Mouse (Mus musculus) liver, embryonic 16.5 days (tissue): ENCODE results near the gene H2al1m. TPM values are rescaled to one million over a fixed set of nuclear protein-coding genes. Genes with fewer than 3 reads are reported as not detected.
"Not testable (repeated sequence)": the region's sequence is repeated elsewhere in the genome, so short reads cannot be mapped to it uniquely, and the experiment has no call there.

Experiments used
- ATAC-seq: fragments of 200-750 bp; cut with Nextera tagmentation; 2 replicates; pipeline ENCODE4 v1.8.0; 2017; ENCODE audit warnings: low read depth, mild to moderate bottlenecking, moderate number of reproducible peaks, moderate library complexity
- H3K27ac ChIP-seq: fragments of 300-500 bp; sonication (generic); 2 replicates; pipeline ENCODE4 v1.5.1; 2014; ENCODE audit warnings: mild to moderate bottlenecking, low read length
- H3K27me3 ChIP-seq: fragments of 300-500 bp; sonication (generic); 2 replicates; pipeline ENCODE4 v1.6.1; 2014; ENCODE audit warnings: low read depth, low read length, mixed read lengths; ENCODE audit not compliant: control insufficient read depth, insufficient read depth
- H3K36me3 ChIP-seq: fragments of 300-500 bp; sonication (generic); 2 replicates; pipeline ENCODE4 v1.6.1; 2014; ENCODE audit warnings: mild to moderate bottlenecking; ENCODE audit not compliant: control insufficient read depth, insufficient read depth
- H3K4me1 ChIP-seq: fragments of 300-500 bp; sonication (generic); 2 replicates; pipeline ENCODE4 v1.6.1; 2014; ENCODE audit warnings: low read depth, low read length, mixed read lengths; ENCODE audit not compliant: control insufficient read depth
- H3K4me2 ChIP-seq: fragments of 300-500 bp; sonication (generic); 2 replicates; pipeline ENCODE4 v1.6.1; 2014; ENCODE audit warnings: low read depth, low read length, mixed read lengths
- H3K4me3 ChIP-seq: fragments of 300-500 bp; sonication (generic); 2 replicates; pipeline ENCODE4 v1.5.1; 2014; ENCODE audit warnings: low read depth, mild to moderate bottlenecking, low read length
- H3K9ac ChIP-seq: fragments of 300-500 bp; sonication (generic); 2 replicates; pipeline ENCODE4 v1.6.1; 2014; ENCODE audit warnings: low read depth, low read length
- H3K9me3 ChIP-seq: fragments of 300-500 bp; sonication (generic); replicated peaks from 2 replicates; pipeline ENCODE4 v1.6.1; 2016; ENCODE audit warnings: low read length; ENCODE audit not compliant: control insufficient read depth
- WGBS: fragments of 180-500 bp; shearing (Covaris S2); extraction: QIAGEN DNeasy Blood & Tissue Kit; methylation state at CpG from one replicate; pipeline ENCODE4 v1.1.7; 2014; ENCODE audit not compliant: insufficient replicate concordance; 5-methylcytosine and 5-hydroxymethylcytosine counted together
- polyA plus RNA-seq: library from polyadenylated mRNA; unstranded; fragments of >200 nt; fragmentation: Nextera tagmentation; extraction: Ambion mirVana; gene quantifications from 2 replicates; pipeline ENCODE4 v1.2.1, GENCODE M21; 2015

Gene H2al1m
- polyA plus RNA-seq: 2.2 and 2.3 TPM in 2 replicates

DNA sequence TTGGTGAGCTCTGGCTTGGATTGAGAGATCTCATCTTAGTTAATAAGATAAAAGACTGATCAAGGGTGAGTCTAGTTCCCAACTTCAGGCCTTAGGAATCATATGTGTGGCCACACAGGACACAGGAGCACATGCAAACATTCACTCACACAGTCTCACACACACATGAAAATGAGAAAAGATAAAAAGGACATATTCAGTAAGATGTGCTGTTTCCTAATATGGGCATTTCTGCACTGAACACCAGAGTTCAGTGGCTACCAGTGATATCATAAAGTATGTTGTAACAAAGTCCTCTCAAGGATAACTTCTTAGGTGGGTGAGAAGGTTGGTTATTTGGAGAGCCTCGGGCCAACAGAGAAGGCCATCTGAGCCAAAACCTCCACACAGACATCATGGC, at the start of gene H2al1m:
Gene H2al1m (plus strand): TSS at position 301 of the 400 bp plus-strand sequence.
- WGBS: no CpG with 5 or more reads among the region's 1 CpGs
- not testable (repeated sequence) for H3K4me3 ChIP-seq, ATAC-seq

DNA sequence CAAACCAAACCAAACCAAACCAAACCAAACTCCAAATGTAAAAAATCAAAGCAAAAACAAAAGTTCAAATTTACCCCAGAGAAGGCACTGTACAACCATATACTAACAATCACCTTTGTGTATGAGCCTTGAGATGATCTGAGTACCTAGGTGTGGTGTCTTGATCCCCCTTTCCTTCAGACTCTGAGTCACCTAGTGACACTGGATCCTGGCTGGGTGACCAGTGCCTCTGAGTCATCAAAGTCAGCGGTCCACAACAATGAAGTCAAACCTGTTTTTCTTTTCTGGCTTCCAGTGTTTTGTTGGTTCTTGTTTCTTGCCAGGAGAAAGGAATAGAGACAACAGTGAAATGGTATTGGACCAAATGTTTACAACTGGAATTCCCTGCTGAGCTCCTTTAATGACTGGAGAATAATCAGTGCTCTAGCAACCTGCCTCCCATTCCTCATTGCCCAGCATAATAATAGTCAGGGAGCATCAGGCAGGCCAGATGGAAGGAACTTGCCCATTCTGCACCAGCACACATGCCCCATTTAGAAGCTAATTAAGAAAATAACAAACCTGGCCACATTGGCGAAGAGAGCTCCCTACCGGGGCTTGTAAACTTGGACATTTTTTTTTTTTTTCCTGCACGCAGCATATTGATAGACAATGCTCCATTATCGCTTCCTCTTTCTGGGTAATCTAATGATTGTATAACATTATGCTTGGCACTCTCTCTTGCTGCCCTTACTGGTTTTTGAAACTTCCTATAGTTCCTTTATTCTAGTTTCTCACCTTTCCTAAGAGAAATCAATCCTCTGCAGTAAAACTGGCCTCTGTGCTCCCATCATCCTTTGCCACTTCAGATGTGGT, 42.6 kb upstream of the H2al1m start:
- Histone ChIP-seq H3K27me3 (no peaks in the 10 kb centered on the region), H3K4me2 (no peak overlapping the region), H3K9ac (no peak overlapping the region), H3K36me3 (no peaks in the 10 kb centered on the region), H3K4me1 (peaks cover 23% of the 10 kb centered on the region), H3K27ac (no peak overlapping the region), H3K4me3 (no peak overlapping the region), H3K9me3 (no peaks in the 10 kb centered on the region)
- 64% methylated on average over 5 of the region's 5 CpGs for WGBS
- ATAC-seq: no peak

More for the DNA sequence above, at the start of gene H2al1m:
- H3K27ac ChIP-seq, H3K36me3 ChIP-seq, H3K9ac ChIP-seq, H3K4me1 ChIP-seq, H3K4me2 ChIP-seq, H3K27me3 ChIP-seq, H3K9me3 ChIP-seq: not testable (repeated sequence)

DNA sequence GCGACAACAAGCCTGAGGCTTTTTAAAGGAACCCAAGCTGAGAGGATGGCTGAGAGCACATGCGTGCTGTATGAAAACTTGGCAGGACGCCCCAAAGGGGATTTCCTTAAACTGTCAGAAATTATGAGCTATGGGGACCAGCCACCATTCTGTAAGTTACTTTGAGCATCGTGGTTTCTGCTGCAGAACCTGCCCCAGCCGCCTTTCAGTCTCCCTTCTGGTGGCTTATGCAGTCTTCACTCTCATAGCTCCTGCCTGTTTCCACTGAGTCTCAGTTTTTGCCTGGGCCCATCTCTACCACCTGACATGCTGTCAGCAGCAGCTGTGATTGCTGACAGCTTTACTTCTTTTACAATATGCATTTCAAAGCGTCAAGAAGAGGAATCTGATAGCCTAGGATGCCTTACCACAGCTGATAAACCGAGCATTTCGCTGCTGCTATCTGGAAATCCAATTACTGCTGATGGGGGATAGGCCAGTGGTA, 40.1 kb upstream of the H2al1m start:
- Histone ChIP-seq H3K27me3 (no peaks in the 10 kb centered on the region), H3K4me3 (no peak overlapping the region), H3K36me3 (no peaks in the 10 kb centered on the region), H3K9me3 (no peaks in the 10 kb centered on the region), H3K9ac (peak overlapping the region; percentile 29; the same call in 1 of the 2 replicates), H3K4me1 (peaks cover 26% of the 10 kb centered on the region), H3K4me2 (no peak overlapping the region), H3K27ac (peak overlapping the region; percentile 47)
- no peak; the same call in 1 of the 2 replicates for ATAC-seq
- WGBS: 40% methylated on average over 8 of the region's 8 CpGs

DNA sequence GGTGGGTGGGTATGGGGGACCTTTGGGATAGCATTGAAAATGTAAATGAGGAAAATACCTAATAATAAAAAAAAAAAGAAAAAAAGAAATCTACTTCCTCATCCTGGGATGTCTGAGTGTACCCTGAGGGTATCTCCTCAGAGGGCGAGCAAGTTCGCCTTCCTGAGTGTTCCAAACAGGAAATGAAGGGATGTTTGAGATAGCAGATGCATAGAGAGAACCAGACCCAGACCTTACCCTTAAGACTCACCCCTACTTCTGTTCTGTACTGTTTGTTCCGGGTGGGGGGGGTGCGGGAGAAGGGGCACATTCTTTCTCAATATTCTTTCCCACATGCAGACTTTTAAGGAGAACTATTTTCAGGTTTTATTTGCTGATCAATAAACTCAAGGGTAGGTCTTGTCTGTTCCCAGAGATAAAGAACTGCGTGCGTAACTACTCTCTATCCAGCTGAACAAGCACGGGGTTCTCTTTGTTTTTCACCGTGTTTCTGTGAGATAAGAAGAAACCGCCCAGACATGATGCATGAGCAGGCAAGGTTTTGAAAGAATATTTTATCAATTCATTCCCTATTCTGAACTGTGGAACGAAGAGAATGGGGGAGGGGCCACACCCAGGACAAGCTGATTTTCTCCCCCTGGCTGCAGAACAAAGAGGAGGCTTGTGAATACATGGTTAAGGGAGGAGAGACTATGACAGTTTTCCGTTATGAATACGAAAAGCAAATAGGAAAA, 38.8 kb upstream of the H2al1m start:
- Histone ChIP-seq H3K27ac (peak overlapping the region; percentile 89), H3K27me3 (no peaks in the 10 kb centered on the region), H3K4me1 (peaks cover 26% of the 10 kb centered on the region), H3K4me3 (peak overlapping the region; percentile 29), H3K4me2 (peak overlapping the region; percentile 50), H3K9ac (peak overlapping the region; percentile 41; the same call in 1 of the 2 replicates), H3K36me3 (no peaks in the 10 kb centered on the region), H3K9me3 (no peaks in the 10 kb centered on the region)
- ATAC-seq: peak; percentile 97
- 20% methylated on average over 12 of the region's 12 CpGs for WGBS

DNA sequence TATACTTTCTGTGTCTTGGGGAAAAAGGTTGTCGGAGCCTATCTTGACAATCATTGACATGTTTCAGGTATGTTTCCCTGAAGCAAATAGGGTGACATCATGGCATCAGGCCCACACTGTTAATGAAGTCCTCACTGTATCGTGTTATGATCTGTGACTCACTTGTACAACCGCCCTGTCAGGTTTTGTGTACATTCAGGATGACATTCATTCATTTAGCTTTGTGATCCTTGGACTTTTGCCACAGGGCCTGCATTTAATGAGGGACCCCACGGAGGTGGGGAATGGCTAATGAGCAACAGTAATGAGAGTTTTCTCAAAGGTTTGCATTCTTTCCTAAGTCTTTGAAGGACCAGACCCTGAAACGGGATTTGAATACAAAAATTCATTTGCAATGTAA, 34.7 kb upstream of the H2al1m start:
- no peaks in the 10 kb centered on the region for H3K9me3 ChIP-seq
- H3K27me3 ChIP-seq: no peaks in the 10 kb centered on the region
- WGBS: 62% methylated on average over 5 of the region's 5 CpGs
- peaks cover 16% of the 10 kb centered on the region for H3K4me1 ChIP-seq
- no peak for ATAC-seq
- H3K4me3 ChIP-seq: no peak overlapping the region
- no peaks in the 10 kb centered on the region for H3K36me3 ChIP-seq
- no peak overlapping the region for H3K9ac ChIP-seq
- H3K27ac ChIP-seq: no peak overlapping the region
- H3K4me2 ChIP-seq: no peak overlapping the region

DNA sequence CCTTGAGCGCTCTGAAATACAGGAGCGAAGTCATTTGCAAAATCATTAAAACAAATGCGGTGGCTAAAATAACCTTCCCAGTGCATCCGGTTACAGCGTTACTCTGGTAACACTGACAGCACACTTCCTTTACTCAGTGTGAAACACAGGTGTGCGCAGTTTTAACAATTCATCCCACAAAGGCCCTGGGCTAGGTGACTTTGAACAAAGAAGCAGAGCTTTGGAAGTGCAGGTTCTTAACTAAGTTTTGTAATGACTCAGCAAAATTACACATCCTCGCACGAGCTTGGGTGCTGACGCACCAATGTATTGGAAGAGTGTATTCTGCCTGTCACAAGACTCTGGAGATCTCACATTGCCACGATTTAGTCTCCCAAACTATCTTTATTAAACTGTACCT, 29.6 kb upstream of the H2al1m start:
- Histone ChIP-seq H3K36me3 (no peaks in the 10 kb centered on the region), H3K4me1 (peaks cover 4% of the 10 kb centered on the region; the same call in 1 of the 2 replicates), H3K27ac (peak overlapping the region; percentile 2; the same call in 1 of the 2 replicates), H3K9me3 (no peaks in the 10 kb centered on the region), H3K4me3 (peak overlapping the region; percentile 12), H3K9ac (no peak overlapping the region), H3K4me2 (peak overlapping the region; percentile 36), H3K27me3 (no peaks in the 10 kb centered on the region)
- 61% methylated on average over 10 of the region's 10 CpGs for WGBS
- ATAC-seq: peak; percentile 63

DNA sequence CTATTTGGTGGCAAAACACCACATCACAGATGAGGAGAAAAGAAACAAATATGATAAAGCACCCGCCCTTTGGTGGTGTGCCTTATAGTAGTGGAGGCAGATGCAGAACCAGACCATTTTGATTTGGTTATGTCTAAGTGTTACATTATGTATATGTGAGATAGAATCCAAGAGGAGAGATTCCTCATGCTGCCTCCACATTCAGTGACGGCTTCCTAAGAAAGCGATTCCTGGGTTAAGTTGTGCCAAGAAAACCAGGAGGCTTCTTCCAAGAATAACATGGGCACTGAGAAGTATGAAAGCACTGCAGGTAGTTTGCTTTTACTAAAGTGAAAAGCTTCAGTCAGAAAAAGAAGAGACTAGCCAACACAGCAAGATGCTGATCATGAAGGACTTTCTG, 28.7 kb upstream of the H2al1m start:
- no peaks in the 10 kb centered on the region for H3K9me3 ChIP-seq
- no peaks in the 10 kb centered on the region for H3K27me3 ChIP-seq
- H3K4me1 ChIP-seq: peaks cover 4% of the 10 kb centered on the region; the same call in 1 of the 2 replicates
- 74% methylated on average over 3 of the region's 3 CpGs for WGBS
- H3K4me2 ChIP-seq: peak overlapping the region; percentile 49
- peak overlapping the region; percentile 50 for H3K9ac ChIP-seq
- H3K27ac ChIP-seq: peak overlapping the region; percentile 78
- 0 out of 2 replicates have a peak, but pooled peaks have one; percentile 8 for ATAC-seq
- peak overlapping the region; percentile 51 for H3K4me3 ChIP-seq
- no peaks in the 10 kb centered on the region for H3K36me3 ChIP-seq

DNA sequence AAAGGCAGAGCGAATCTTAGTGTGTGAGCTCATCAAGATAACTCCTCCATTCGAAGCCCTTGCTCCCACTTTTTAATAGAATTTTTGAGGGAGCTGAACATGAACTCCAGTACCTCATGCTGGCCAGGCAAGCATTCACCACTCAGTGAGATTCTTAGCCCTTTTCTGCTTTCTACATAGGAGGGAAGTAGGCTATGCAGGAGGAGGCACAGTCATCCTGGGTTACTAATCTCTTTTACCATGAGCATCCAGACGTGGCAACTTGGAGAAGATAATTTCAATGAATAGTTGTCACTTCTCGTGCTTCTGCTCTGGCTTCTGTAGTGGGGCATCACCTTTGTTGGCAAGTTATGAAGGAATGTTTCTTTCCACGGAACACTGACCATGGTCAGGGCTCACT, 26.8 kb upstream of the H2al1m start, which contains the start of gene Gm14862:
Gene Gm14862 (minus strand): TSS at position 134 of the 400 bp plus-strand sequence.
- Histone ChIP-seq H3K4me3 (peak within 1 kb of the TSS; percentile 51), H3K9ac (peak within 1 kb of the TSS; percentile 50), H3K4me1 (peaks cover 4% of the 10 kb centered on the region; the same call in 1 of the 2 replicates), H3K36me3 (no peaks in the 10 kb centered on the region), H3K27ac (peak within 1 kb of the TSS; percentile 78), H3K4me2 (peak within 1 kb of the TSS; percentile 49), H3K27me3 (no peaks in the 10 kb centered on the region), H3K9me3 (no peaks in the 10 kb centered on the region)
- WGBS: 49% methylated on average over 5 of the region's 5 CpGs
- ATAC-seq: peak; percentile 87
